Mouse (Mus musculus): Measurements from ENCODE around the gene Vstm4.

DNA sequence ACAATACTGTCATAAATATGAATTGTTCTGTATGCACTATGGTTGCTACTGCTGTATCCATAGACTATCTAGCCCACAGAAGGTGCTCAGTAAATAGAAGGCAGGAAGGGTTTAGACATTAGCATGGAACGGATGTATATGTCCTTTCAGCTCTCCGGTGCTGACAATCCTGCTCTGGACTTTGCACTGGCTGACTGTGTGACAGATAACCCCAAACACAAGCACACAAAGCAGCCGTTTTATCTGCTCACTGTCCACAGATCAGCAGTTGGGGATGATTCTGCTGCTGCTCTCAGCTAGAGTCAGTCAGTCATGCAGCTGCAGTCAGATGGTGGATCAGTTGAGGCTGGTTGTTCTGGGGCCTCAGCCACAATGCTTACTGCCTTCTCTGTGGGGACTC is 46.6 kb downstream of the Vstm4 start:
- TF ChIP-seq CTCF (conservative IDR thresholded peaks at IDR 0.05; ENCODE audit: low read length), result no peak
- no peak for TF ChIP-seq POU5F1 (IDR thresholded peaks at IDR 0.05; ENCODE audit: borderline replicate concordance, low read length)
- no peak for TF ChIP-seq NANOG (IDR thresholded peaks at IDR 0.05; ENCODE audit: borderline replicate concordance, low read length)
